Mouse (Mus musculus) lung, embryonic 15.5 days (tissue): Measurements from ENCODE around the gene Asap2. TPM values are rescaled to one million over a fixed set of nuclear protein-coding genes. Genes with fewer than 3 reads are reported as not detected.

Source experiments
- ATAC-seq: fragments of 200-750 bp; cut with Nextera tagmentation; 2 replicates; pipeline ENCODE4 v1.8.0; 2017; ENCODE audit warnings: moderate number of reproducible peaks, borderline replicate concordance; ENCODE audit not compliant: low FRiP score, low TSS enrichment; ENCODE audit errors: extremely low read depth
- H3K27ac ChIP-seq: fragments of 300-500 bp; sonication (generic); 2 replicates; pipeline ENCODE4 v1.5.1; 2015; ENCODE audit warnings: moderate library complexity, mild to moderate bottlenecking, inconsistent platforms
- H3K27me3 ChIP-seq: fragments of 300-500 bp; sonication (generic); 2 replicates; pipeline ENCODE4 v1.6.1; 2015; ENCODE audit warnings: inconsistent platforms
- H3K36me3 ChIP-seq: fragments of 300-500 bp; sonication (generic); 2 replicates; pipeline ENCODE4 v1.6.1; 2015; ENCODE audit warnings: inconsistent platforms
- H3K4me1 ChIP-seq: fragments of 300-500 bp; sonication (generic); 2 replicates; pipeline ENCODE4 v1.6.1; 2015; ENCODE audit warnings: inconsistent platforms
- H3K4me2 ChIP-seq: fragments of 300-500 bp; sonication (generic); 2 replicates; pipeline ENCODE4 v1.6.1; 2015; ENCODE audit warnings: inconsistent platforms, mild to moderate bottlenecking, moderate library complexity
- H3K4me3 ChIP-seq: fragments of 300-500 bp; sonication (generic); 2 replicates; pipeline ENCODE4 v1.5.1; 2015; ENCODE audit warnings: mild to moderate bottlenecking, inconsistent platforms
- H3K9ac ChIP-seq: fragments of 300-500 bp; sonication (generic); 2 replicates; pipeline ENCODE4 v1.6.1; 2015; ENCODE audit warnings: inconsistent platforms
- H3K9me3 ChIP-seq: fragments of 300-500 bp; sonication (generic); 2 replicates; pipeline ENCODE4 v1.6.1; 2016; ENCODE audit warnings: inconsistent platforms
- WGBS: fragments of 180-500 bp; shearing (Covaris S2); methylation state at CpG from one replicate; pipeline ENCODE4 v1.1.7; 2015; 5-methylcytosine and 5-hydroxymethylcytosine counted together
- polyA plus RNA-seq: library from polyadenylated mRNA; unstranded; fragments of >200 nt; fragmentation: Nextera tagmentation; extraction: Ambion mirVana; gene quantifications from 2 replicates; pipeline ENCODE4 v1.2.1, GENCODE M21; 2015

Asap2 gene
- polyA plus RNA-seq, 1 experiment from 2014 or later: 9.6 TPM

- Histone ChIP-seq H3K9me3 (no peaks in the 10 kb centered on the region), H3K27ac (no peak overlapping the region), H3K9ac (no peak overlapping the region), H3K4me3 (no peak overlapping the region), H3K4me1 (no peaks in the 10 kb centered on the region), H3K36me3 (0 out of 2 replicates have a peak, but pooled peaks cover 5% of the 10 kb centered on the region), H3K27me3 (no peaks in the 10 kb centered on the region), H3K4me2 (no peak overlapping the region)
- no peak for ATAC-seq
- 74% methylated on average over 7 of the region's 7 CpGs for WGBS
Measured at GRCm38 (mm10) chr12:21173847-21174412, 183.7 kb downstream of the Asap2 start.

GRCm38 (mm10) chr12:21176399-21176798 is 186.1 kb downstream of the Asap2 start:
- H3K27me3 ChIP-seq: no peaks in the 10 kb centered on the region
- H3K4me3 ChIP-seq: no peak overlapping the region
- no peak overlapping the region for H3K9ac ChIP-seq
- 88% methylated on average over 5 of the region's 5 CpGs for WGBS
- no peaks in the 10 kb centered on the region for H3K36me3 ChIP-seq
- no peak for ATAC-seq
- no peaks in the 10 kb centered on the region for H3K9me3 ChIP-seq
- no peak overlapping the region for H3K27ac ChIP-seq
- H3K4me2 ChIP-seq: no peak overlapping the region
- no peaks in the 10 kb centered on the region for H3K4me1 ChIP-seq

- no peak overlapping the region for H3K9ac ChIP-seq
- no peak overlapping the region for H3K27ac ChIP-seq
Measured at GRCm38 (mm10) chr12:21177123-21177698, 187.0 kb downstream of the Asap2 start.

GRCm38 (mm10) chr12:21180091-21180490 is 189.8 kb downstream of the Asap2 start:
- no peak overlapping the region for H3K4me2 ChIP-seq
- 87% methylated on average over 6 of the region's 6 CpGs for WGBS
- ATAC-seq: no peak
- H3K27me3 ChIP-seq: no peaks in the 10 kb centered on the region
- H3K27ac ChIP-seq: no peak overlapping the region
- no peak overlapping the region for H3K4me3 ChIP-seq
- no peaks in the 10 kb centered on the region for H3K36me3 ChIP-seq
- H3K4me1 ChIP-seq: no peaks in the 10 kb centered on the region
- no peaks in the 10 kb centered on the region for H3K9me3 ChIP-seq
- H3K9ac ChIP-seq: no peak overlapping the region

More at GRCm38 (mm10) chr12:21177123-21177698, 187.0 kb downstream of the Asap2 start:
- Histone ChIP-seq H3K4me1 (no peaks in the 10 kb centered on the region), H3K4me2 (no peak overlapping the region), H3K27me3 (no peaks in the 10 kb centered on the region), H3K9me3 (no peaks in the 10 kb centered on the region), H3K36me3 (no peaks in the 10 kb centered on the region), H3K4me3 (no peak overlapping the region)
- ATAC-seq: no peak

GRCm38 (mm10) chr12:21182786-21183185 is 192.5 kb downstream of the Asap2 start:
- H3K27me3 ChIP-seq: no peaks in the 10 kb centered on the region
- no peaks in the 10 kb centered on the region for H3K4me1 ChIP-seq
- WGBS: 84% methylated on average over 4 of the region's 4 CpGs
- H3K27ac ChIP-seq: no peak overlapping the region
- no peak for ATAC-seq
- H3K4me3 ChIP-seq: no peak overlapping the region
- no peak overlapping the region for H3K4me2 ChIP-seq
- no peaks in the 10 kb centered on the region for H3K36me3 ChIP-seq
- H3K9me3 ChIP-seq: no peaks in the 10 kb centered on the region
- H3K9ac ChIP-seq: no peak overlapping the region

- H3K27me3 ChIP-seq: no peaks in the 10 kb centered on the region
- H3K4me1 ChIP-seq: no peaks in the 10 kb centered on the region
- no peak overlapping the region for H3K27ac ChIP-seq
- no peaks in the 10 kb centered on the region for H3K9me3 ChIP-seq
- H3K36me3 ChIP-seq: no peaks in the 10 kb centered on the region
- WGBS: 79% methylated on average over 6 of the region's 6 CpGs
- H3K9ac ChIP-seq: no peak overlapping the region
- no peak for ATAC-seq
- no peak overlapping the region for H3K4me3 ChIP-seq
- H3K4me2 ChIP-seq: no peak overlapping the region
Measured at GRCm38 (mm10) chr12:21183321-21183720, 193.1 kb downstream of the Asap2 start.

- H3K36me3 ChIP-seq: no peaks in the 10 kb centered on the region
- H3K4me3 ChIP-seq: no peak overlapping the region
- H3K9me3 ChIP-seq: no peaks in the 10 kb centered on the region
- no peak overlapping the region for H3K9ac ChIP-seq
- no peaks in the 10 kb centered on the region for H3K27me3 ChIP-seq
- 86% methylated on average over 1 of the region's 1 CpGs for WGBS
- H3K4me1 ChIP-seq: no peaks in the 10 kb centered on the region
- H3K27ac ChIP-seq: no peak overlapping the region
- no peak for ATAC-seq
- no peak overlapping the region for H3K4me2 ChIP-seq
Measured at GRCm38 (mm10) chr12:21186145-21186544, 195.9 kb downstream of the Asap2 start.

- no peaks in the 10 kb centered on the region for H3K9me3 ChIP-seq
- no peak overlapping the region for H3K4me3 ChIP-seq
- no peak overlapping the region for H3K4me2 ChIP-seq
- H3K36me3 ChIP-seq: no peaks in the 10 kb centered on the region
- H3K9ac ChIP-seq: no peak overlapping the region
- ATAC-seq: no peak
- H3K4me1 ChIP-seq: no peaks in the 10 kb centered on the region
- no peaks in the 10 kb centered on the region for H3K27me3 ChIP-seq
- H3K27ac ChIP-seq: no peak overlapping the region
- WGBS: 66% methylated on average over 4 of the region's 4 CpGs
Measured at GRCm38 (mm10) chr12:21188880-21189279, 198.6 kb downstream of the Asap2 start.

GRCm38 (mm10) chr12:21191546-21191945 is 201.3 kb downstream of the Asap2 start:
- no peak for ATAC-seq
- Histone ChIP-seq H3K4me1 (no peaks in the 10 kb centered on the region), H3K27me3 (no peaks in the 10 kb centered on the region), H3K4me3 (no peak overlapping the region), H3K9me3 (no peaks in the 10 kb centered on the region), H3K27ac (no peak overlapping the region), H3K4me2 (no peak overlapping the region), H3K9ac (no peak overlapping the region), H3K36me3 (no peaks in the 10 kb centered on the region)
- WGBS: 72% methylated on average over 2 of the region's 2 CpGs

GRCm38 (mm10) chr12:21195497-21195896 is 205.2 kb downstream of the Asap2 start:
- H3K27me3 ChIP-seq: no peaks in the 10 kb centered on the region
- H3K4me2 ChIP-seq: no peak overlapping the region
- H3K4me3 ChIP-seq: no peak overlapping the region
- H3K36me3 ChIP-seq: 0 out of 2 replicates have a peak, but pooled peaks cover 5% of the 10 kb centered on the region
- H3K9me3 ChIP-seq: no peaks in the 10 kb centered on the region
- 82% methylated on average over 3 of the region's 3 CpGs for WGBS
- H3K9ac ChIP-seq: no peak overlapping the region
- H3K4me1 ChIP-seq: no peaks in the 10 kb centered on the region
- no peak overlapping the region for H3K27ac ChIP-seq
- no peak for ATAC-seq

GRCm38 (mm10) chr12:21196420-21196819 is 206.2 kb downstream of the Asap2 start:
- Histone ChIP-seq H3K27ac (no peak overlapping the region), H3K36me3 (0 out of 2 replicates have a peak, but pooled peaks cover 5% of the 10 kb centered on the region), H3K4me2 (no peak overlapping the region), H3K4me3 (no peak overlapping the region), H3K9ac (no peak overlapping the region), H3K27me3 (no peaks in the 10 kb centered on the region), H3K4me1 (no peaks in the 10 kb centered on the region), H3K9me3 (no peaks in the 10 kb centered on the region)
- no peak for ATAC-seq
- 76% methylated on average over 4 of the region's 4 CpGs for WGBS

GRCm38 (mm10) chr12:21200613-21201012 is 210.4 kb downstream of the Asap2 start:
- Histone ChIP-seq H3K4me1 (peaks cover 19% of the 10 kb centered on the region), H3K4me2 (no peak overlapping the region), H3K9me3 (no peaks in the 10 kb centered on the region), H3K27ac (no peak overlapping the region), H3K36me3 (0 out of 2 replicates have a peak, but pooled peaks cover 6% of the 10 kb centered on the region), H3K27me3 (no peaks in the 10 kb centered on the region), H3K9ac (no peak overlapping the region), H3K4me3 (no peak overlapping the region)
- no peak for ATAC-seq
- 86% methylated on average over 8 of the region's 8 CpGs for WGBS
